Mouse (Mus musculus): Measurements from ENCODE around the gene Atoh8. TPM values are rescaled to one million over a fixed set of nuclear protein-coding genes. Genes with fewer than 3 reads are reported as not detected.
A peak's percentile ranks its signal among the peaks of the same experiment; 100 is the strongest.

Gene Atoh8
- polyA plus RNA-seq, 1 experiment from 2014 or later, result 7.5 TPM

DNA sequence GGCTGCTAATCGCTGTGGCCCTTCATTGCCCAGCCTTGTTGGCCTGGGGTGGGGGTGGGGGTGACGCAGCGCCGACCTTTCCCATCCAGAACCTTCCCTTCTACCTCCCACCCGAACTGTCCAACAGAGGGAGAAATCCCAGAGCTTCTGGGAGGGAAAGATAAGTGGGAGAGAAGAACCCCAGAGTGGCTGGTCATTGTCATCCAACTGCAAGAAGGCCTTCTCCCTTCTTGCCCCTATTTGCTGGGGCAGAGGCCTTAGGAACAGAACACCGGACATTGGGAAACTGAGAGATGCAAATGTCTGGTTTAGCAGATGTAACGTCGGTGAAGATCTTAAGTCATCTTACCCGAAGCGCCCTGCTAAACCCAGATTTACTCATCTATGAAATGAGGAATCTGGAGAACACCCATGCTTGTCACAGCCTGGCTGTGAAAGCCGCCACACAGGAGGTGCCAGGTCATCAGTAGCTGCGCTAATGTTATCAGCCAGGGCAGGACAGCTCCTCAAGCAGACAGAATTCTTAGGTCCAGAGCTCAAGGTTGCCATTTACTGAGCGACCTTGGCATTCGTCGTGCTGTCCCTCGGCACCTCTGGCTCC, 530 bp upstream of the Atoh8 start:
- Histone ChIP-seq H3K27me3 (peaks cover 69% of the 10 kb centered on the region), H3K27ac (no peak overlapping the region), H3K4me3 (replicated peaks) (peak overlapping the region; percentile 60), H3K9me3 (no peaks in the 10 kb centered on the region), H3K4me2 (peak overlapping the region; percentile 99), H3K4me1 (peaks cover 49% of the 10 kb centered on the region), H3K36me3 (replicated peaks) (no peaks in the 10 kb centered on the region), H3K9ac (peak overlapping the region; percentile 66; the same call in 1 of the 2 replicates)
- 24% methylated on average over 15 of the region's 16 CpGs for WGBS
- no peak for ATAC-seq (ENCODE audit: low FRiP score)

DNA sequence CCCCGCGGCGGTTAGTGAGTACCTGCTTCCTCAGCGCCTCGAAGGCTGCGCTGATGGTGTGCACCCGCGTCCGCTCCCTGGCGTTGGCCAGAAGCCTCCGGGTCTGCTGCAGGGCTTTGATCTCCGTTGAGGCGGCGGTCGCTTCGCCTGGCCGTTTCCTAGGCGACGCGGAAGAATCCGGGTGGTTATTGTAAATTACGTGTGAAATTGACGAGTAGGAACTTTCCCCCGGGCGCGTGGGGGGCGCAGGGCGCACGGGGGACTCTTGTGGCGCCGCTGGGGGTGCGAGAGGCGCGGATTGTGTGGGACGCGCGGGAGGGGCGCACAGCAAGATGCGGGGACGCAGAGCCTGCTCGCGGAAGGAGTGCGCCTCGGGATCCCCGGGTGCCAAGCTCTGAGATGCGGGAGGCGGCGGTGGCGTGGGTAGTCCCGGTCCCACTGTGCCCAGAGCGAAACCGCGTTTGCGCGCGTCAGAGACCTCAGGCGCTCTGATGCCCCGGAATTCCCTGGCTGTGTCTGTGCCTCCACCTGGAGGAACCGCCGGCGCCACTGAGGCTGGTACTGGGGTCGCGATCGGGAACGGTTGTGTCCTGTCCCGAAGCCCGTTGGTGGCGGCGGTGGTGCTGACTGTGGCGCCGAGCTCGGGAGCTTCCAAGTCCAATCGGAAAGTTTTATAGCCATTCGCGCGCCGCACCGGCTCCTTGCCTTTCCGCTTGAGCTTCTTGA, 842 bp downstream of the Atoh8 start:
- Histone ChIP-seq H3K4me2 (peak overlapping the region; percentile 99), H3K9me3 (no peaks in the 10 kb centered on the region), H3K4me3 (replicated peaks) (peak overlapping the region; percentile 60), H3K9ac (peak overlapping the region; percentile 66), H3K4me1 (peaks cover 53% of the 10 kb centered on the region), H3K36me3 (replicated peaks) (no peaks in the 10 kb centered on the region), H3K27me3 (peaks cover 57% of the 10 kb centered on the region), H3K27ac (peak overlapping the region; percentile 70)
- WGBS, result under 1% methylated on average over 79 of the region's 79 CpGs
- ATAC-seq (ENCODE audit: low FRiP score), result peak; percentile 72

DNA sequence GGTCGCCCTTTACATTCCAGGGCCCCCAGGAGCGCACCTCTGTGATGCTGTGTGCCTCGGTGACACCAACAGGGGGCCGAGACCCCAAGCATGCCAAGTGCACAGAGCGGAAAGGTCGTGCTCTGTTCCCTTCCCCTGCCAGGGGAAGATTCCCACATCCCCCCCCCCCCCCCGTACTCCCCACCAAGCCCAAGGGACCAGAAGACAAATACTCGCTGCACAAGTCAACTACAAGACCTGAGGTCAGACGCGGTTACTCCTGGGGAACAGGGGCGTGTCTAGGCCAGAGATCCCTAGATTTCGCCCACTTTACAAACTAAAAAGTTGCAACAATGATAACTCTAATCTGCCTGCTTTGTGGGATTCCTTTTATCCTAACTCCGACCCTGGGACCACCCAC, 1.4 kb downstream of the Atoh8 start:
- H3K4me2 ChIP-seq, result peak overlapping the region; percentile 99
- H3K9ac ChIP-seq, result peak overlapping the region; percentile 66
- no peaks in the 10 kb centered on the region for H3K36me3 ChIP-seq (replicated peaks)
- H3K27ac ChIP-seq, result peak overlapping the region; percentile 70
- 1% methylated on average over 13 of the region's 13 CpGs for WGBS
- peaks cover 53% of the 10 kb centered on the region for H3K4me1 ChIP-seq
- H3K27me3 ChIP-seq, result peaks cover 52% of the 10 kb centered on the region
- H3K9me3 ChIP-seq, result no peaks in the 10 kb centered on the region
- ATAC-seq (ENCODE audit: low FRiP score), result no peak
- H3K4me3 ChIP-seq (replicated peaks), result peak overlapping the region; percentile 60

DNA sequence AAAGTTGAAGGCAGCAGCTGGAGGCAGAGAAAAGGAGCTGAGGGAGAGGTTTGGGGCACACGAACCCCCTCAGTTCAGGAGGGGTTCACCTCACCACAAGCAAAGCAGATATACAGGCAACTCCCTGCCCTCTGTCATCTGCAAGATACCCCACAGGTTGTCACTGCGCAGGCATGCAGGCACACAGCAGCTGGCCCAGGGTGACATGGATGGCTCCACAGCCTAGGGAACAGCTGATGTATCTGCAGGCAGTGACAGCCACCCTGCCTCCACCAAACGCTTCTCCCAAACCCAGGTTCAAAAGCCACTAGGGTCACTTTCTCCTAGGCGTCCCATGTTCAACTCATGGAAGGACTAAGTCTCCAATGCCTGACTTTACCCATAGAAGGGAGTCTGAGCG, 2.5 kb downstream of the Atoh8 start:
- 56% methylated on average over 5 of the region's 5 CpGs for WGBS
- Histone ChIP-seq H3K27me3 (peaks cover 41% of the 10 kb centered on the region), H3K27ac (no peak overlapping the region), H3K4me1 (peaks cover 53% of the 10 kb centered on the region), H3K9me3 (no peaks in the 10 kb centered on the region), H3K9ac (no peak overlapping the region), H3K4me3 (replicated peaks) (peak overlapping the region; percentile 60), H3K4me2 (peak overlapping the region; percentile 99), H3K36me3 (replicated peaks) (no peaks in the 10 kb centered on the region)
- no peak for ATAC-seq (ENCODE audit: low FRiP score)

DNA sequence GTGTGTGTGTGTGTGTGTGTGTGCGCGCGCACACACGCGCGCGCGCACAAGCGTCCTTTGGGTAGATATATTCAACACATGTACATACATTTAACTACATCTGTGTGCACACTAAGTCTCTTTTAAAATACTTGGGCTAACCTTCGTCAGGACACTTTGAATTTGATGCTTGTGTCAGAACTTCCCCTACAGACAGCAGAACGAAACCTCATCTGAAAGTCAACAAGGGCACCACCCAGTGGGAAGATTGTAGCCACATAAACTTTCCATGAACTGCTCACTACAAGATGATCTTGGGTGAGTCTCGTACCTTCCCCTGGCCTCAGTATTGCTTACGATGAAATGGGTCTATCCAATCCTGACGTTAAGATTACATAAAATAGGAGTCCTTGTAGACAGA, 3.0 kb downstream of the Atoh8 start:
- no peak overlapping the region for H3K9ac ChIP-seq
- 93% methylated on average over 14 of the region's 14 CpGs for WGBS
- H3K4me2 ChIP-seq, result peak overlapping the region; percentile 6
- peaks cover 53% of the 10 kb centered on the region for H3K4me1 ChIP-seq
- H3K4me3 ChIP-seq (replicated peaks), result no peak overlapping the region
- no peak overlapping the region for H3K27ac ChIP-seq
- H3K36me3 ChIP-seq (replicated peaks), result no peaks in the 10 kb centered on the region
- H3K9me3 ChIP-seq, result no peaks in the 10 kb centered on the region
- H3K27me3 ChIP-seq, result peaks cover 36% of the 10 kb centered on the region
- ATAC-seq (ENCODE audit: low FRiP score), result no peak

DNA sequence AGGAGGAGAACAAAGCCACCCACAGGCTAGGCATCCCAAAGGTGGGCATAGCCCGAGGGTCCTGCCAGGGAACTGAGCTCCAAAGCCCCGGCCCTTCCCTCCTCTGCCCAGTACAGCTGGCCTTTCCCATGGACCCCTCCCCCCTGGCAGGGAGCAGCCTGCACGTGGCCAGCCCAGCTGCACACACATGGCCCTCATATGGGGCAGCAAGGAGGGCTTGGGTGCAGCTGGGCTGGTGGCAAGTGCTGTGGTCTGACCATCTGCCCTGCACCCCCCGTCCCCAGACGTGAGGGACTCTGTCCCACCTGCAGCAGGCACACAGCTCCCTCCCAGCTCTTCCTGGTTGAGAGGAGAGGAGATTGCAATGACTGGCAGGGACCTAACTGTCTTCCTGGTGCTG, 4.5 kb downstream of the Atoh8 start:
- 35% methylated on average over 4 of the region's 5 CpGs for WGBS
- Histone ChIP-seq H3K27me3 (peaks cover 25% of the 10 kb centered on the region), H3K4me1 (peaks cover 42% of the 10 kb centered on the region), H3K36me3 (replicated peaks) (no peaks in the 10 kb centered on the region), H3K9me3 (no peaks in the 10 kb centered on the region), H3K4me3 (replicated peaks) (no peak overlapping the region), H3K9ac (no peak overlapping the region), H3K4me2 (no peak overlapping the region), H3K27ac (no peak overlapping the region)
- ATAC-seq (ENCODE audit: low FRiP score), result peak; percentile 6; the same call in 1 of the 2 replicates

DNA sequence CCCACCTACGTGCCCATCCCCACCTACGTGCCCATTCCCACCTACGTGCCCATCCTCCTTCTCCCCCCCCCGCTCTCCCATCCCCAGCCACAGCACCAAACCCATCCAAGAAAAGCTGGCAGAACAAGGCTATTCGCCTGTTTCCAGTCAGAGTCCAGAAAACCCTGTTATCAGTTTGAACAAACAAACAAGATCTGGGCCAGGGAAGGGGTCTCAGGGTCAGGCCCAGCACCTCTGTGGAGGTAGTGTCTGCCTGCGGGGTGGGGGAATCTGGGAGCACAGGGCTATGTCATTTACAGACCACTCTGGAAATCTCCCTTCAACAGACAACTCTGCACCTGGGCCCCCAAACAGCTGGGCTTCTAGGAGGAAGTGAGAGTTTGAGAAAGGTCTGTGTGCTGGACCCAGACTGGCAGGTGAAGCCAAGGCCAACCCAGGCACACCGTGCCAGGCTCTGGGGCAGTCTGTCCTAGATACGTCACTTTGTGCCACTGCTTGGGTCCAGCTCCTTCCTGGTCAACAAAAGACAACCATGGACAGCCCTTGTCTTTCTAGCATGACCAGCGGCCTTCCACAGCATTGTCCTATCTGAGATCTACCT, 7.6 kb downstream of the Atoh8 start:
- no peaks in the 10 kb centered on the region for H3K36me3 ChIP-seq (replicated peaks)
- H3K27me3 ChIP-seq, result peaks cover 27% of the 10 kb centered on the region
- no peak overlapping the region for H3K9ac ChIP-seq
- H3K27ac ChIP-seq, result no peak overlapping the region
- no peak overlapping the region for H3K4me3 ChIP-seq (replicated peaks)
- H3K9me3 ChIP-seq, result no peaks in the 10 kb centered on the region
- no peak for ATAC-seq (ENCODE audit: low FRiP score)
- 87% methylated on average over 9 of the region's 9 CpGs for WGBS
- H3K4me2 ChIP-seq, result no peak overlapping the region
- peaks cover 24% of the 10 kb centered on the region for H3K4me1 ChIP-seq

DNA sequence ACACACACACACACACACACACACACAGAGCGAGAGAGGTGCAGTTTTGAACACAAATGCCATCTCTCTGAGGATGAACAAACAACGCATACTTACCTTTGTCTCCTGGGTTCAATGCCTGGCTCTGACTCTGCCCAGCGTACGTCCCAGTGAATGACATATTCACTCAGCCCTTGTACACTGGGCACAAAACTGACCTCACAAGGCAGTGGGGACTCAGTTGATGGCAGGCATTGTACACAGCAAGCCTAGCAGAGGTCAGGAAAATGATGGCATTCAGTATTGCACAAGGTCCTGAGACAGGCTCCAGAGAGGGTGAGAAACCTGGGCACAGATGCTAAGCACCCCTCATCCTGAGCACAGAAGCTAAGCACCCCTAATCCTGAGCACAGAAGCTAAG, 8.4 kb downstream of the Atoh8 start:
- no peak overlapping the region for H3K4me3 ChIP-seq (replicated peaks)
- no peaks in the 10 kb centered on the region for H3K36me3 ChIP-seq (replicated peaks)
- no peaks in the 10 kb centered on the region for H3K9me3 ChIP-seq
- H3K27ac ChIP-seq, result no peak overlapping the region
- 77% methylated on average over 4 of the region's 4 CpGs for WGBS
- no peak overlapping the region for H3K9ac ChIP-seq
- ATAC-seq (ENCODE audit: low FRiP score), result no peak
- H3K27me3 ChIP-seq, result peaks cover 19% of the 10 kb centered on the region
- peaks cover 28% of the 10 kb centered on the region for H3K4me1 ChIP-seq
- no peak overlapping the region for H3K4me2 ChIP-seq

DNA sequence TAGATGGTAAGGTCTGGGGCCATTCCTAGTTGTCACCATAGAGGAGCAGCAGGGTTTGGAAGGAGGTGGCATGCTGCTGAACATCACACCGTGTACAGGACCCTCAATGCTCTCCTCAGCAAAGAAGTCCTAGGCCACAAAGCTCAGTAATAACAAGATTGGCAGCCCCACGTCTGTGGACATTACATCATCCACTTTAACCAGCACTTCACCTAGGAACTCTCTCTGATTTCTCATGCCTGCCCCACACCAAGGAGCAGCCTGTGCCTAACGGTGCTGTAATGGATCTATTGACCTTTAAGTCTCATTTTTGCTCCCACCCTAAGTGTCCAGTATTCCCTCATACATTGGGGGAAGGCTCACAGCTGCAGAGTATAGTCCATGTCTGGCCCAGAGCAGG, 9.7 kb downstream of the Atoh8 start:
- WGBS, result 60% methylated on average over 3 of the region's 3 CpGs

DNA sequence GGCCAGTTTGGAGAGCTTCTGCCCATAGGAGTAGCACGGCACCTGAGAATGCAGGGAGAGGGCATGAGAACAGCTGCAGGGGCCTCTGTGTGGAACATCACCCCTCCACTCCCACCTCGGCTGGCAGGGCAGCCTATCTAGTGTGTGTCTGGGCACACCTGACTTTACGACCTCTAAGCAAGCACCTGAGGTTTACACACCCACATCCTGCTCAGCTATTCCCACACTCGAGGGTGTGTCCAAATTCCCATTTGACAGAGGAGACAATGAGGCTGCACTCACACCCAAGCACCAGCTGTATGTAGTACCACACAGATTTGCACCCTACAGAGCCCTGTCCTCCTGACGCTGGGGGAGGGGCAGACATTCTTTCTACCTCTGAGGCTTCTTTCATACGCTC, 11.5 kb downstream of the Atoh8 start:
- H3K4me2 ChIP-seq, result no peak overlapping the region
- ATAC-seq (ENCODE audit: low FRiP score), result no peak
- H3K9me3 ChIP-seq, result no peaks in the 10 kb centered on the region
- H3K9ac ChIP-seq, result no peak overlapping the region
- H3K27ac ChIP-seq, result no peak overlapping the region
- peaks cover 43% of the 10 kb centered on the region for H3K4me1 ChIP-seq
- peaks cover 28% of the 10 kb centered on the region for H3K27me3 ChIP-seq
- 70% methylated on average over 6 of the region's 6 CpGs for WGBS
- no peak overlapping the region for H3K4me3 ChIP-seq (replicated peaks)
- H3K36me3 ChIP-seq (replicated peaks), result no peaks in the 10 kb centered on the region

More for the DNA sequence above, 9.7 kb downstream of the Atoh8 start:
- Histone ChIP-seq H3K36me3 (replicated peaks) (no peaks in the 10 kb centered on the region), H3K27me3 (peaks cover 19% of the 10 kb centered on the region), H3K9ac (no peak overlapping the region), H3K4me1 (peaks cover 27% of the 10 kb centered on the region), H3K4me2 (no peak overlapping the region), H3K9me3 (no peaks in the 10 kb centered on the region), H3K4me3 (replicated peaks) (no peak overlapping the region), H3K27ac (no peak overlapping the region)
- ATAC-seq (ENCODE audit: low FRiP score), result no peak

DNA sequence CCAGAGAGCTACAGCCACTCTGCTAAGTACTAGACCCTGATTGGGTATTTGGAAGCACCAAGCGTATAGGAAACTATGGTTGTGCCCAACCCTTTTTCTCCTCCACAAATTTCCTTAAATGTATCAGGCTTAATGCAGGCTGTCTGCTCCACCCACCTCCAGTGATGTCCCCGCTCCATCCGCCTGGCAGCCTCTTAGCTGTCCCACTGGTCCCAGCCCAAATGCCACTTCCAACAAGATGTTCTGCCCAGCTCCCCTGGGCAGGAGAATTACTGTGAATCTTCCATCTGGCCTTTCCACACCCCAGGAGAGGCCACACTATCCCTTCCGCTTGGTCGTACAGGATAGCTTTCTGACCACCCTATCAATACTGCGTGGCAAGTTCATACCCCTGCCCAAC, 12.5 kb downstream of the Atoh8 start:
- no peak overlapping the region for H3K9ac ChIP-seq
- H3K27me3 ChIP-seq, result peaks cover 38% of the 10 kb centered on the region
- peak overlapping the region; percentile 41 for H3K4me2 ChIP-seq
- no peak overlapping the region for H3K4me3 ChIP-seq (replicated peaks)
- 57% methylated on average over 6 of the region's 6 CpGs for WGBS
- no peak for ATAC-seq (ENCODE audit: low FRiP score)
- H3K4me1 ChIP-seq, result peaks cover 53% of the 10 kb centered on the region
- no peaks in the 10 kb centered on the region for H3K9me3 ChIP-seq
- H3K27ac ChIP-seq, result peak overlapping the region; percentile 82
- H3K36me3 ChIP-seq (replicated peaks), result no peaks in the 10 kb centered on the region

DNA sequence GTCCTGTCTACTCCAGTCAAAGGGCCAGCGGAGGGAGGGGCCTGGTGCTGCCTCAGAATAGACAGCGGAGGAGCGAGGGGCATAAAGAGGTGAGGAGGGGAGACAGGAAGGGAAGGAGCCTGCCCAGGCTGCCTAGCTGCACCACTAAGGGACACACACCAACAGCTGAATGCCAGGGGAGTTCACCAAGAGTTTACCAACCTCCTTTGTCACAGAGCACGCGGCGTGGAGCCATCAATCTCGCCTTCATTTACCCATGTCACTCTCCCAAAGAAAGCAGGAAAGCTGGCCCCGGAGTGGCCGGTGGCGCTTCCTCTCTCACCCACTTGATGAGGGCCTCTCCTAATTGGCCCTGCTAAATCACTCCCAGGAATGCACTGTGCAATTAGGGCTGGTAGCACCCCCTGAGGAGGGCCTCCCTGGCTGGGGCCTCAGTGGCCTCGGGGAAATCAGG, 13.1 kb downstream of the Atoh8 start:
- peak; percentile 84 for ATAC-seq (ENCODE audit: low FRiP score)
- 0 out of 2 replicates have a peak overlapping the region, but pooled peaks have one; percentile 13 for H3K4me3 ChIP-seq (replicated peaks)
- peaks cover 59% of the 10 kb centered on the region for H3K4me1 ChIP-seq
- peak overlapping the region; percentile 41 for H3K4me2 ChIP-seq
- no peaks in the 10 kb centered on the region for H3K9me3 ChIP-seq
- no peaks in the 10 kb centered on the region for H3K36me3 ChIP-seq (replicated peaks)
- peak overlapping the region; percentile 82 for H3K27ac ChIP-seq
- peaks cover 39% of the 10 kb centered on the region for H3K27me3 ChIP-seq
- H3K9ac ChIP-seq, result peak overlapping the region; percentile 22; the same call in 1 of the 2 replicates
- 2% methylated on average over 11 of the region's 11 CpGs for WGBS

Data from forebrain, embryonic 12.5 days (tissue).